Mouse (Mus musculus) lung, postnatal 0 days (tissue): ENCODE results near the gene Efcab11. TPM values are rescaled to one million over a fixed set of nuclear protein-coding genes. Genes with fewer than 3 reads are reported as not detected.

ENCODE experiments used
- ATAC-seq: fragments of 200-750 bp; cut with Nextera tagmentation; 2 replicates; pipeline ENCODE4 v1.8.0; 2017; ENCODE audit warnings: moderate library complexity
- DNase-seq: peaks from one replicate; pipeline ENCODE4 v3.0.0-alpha.2; 2016; ENCODE audit warnings: low spot score
- H3K27ac ChIP-seq: fragments of 300-500 bp; sonication (generic); 2 replicates; pipeline ENCODE4 v1.5.1; 2014; ENCODE audit warnings: antibody characterized with exemption, mild to moderate bottlenecking, low read length, mixed read lengths
- H3K27me3 ChIP-seq: fragments of 300-500 bp; sonication (generic); replicated peaks from 2 replicates; pipeline ENCODE4 v1.6.1; 2014; ENCODE audit warnings: low read length, mixed read lengths; ENCODE audit not compliant: insufficient read depth
- H3K36me3 ChIP-seq: fragments of 300-500 bp; sonication (generic); 2 replicates; pipeline ENCODE4 v1.6.1; 2014; ENCODE audit warnings: low read length, mixed read lengths; ENCODE audit not compliant: insufficient read depth
- H3K4me1 ChIP-seq: fragments of 300-500 bp; sonication (generic); 2 replicates; pipeline ENCODE4 v1.6.1; 2014; ENCODE audit warnings: antibody characterized with exemption, low read depth, low read length, mixed read lengths; ENCODE audit not compliant: insufficient read depth
- H3K4me2 ChIP-seq: fragments of 300-500 bp; sonication (generic); replicated peaks from 2 replicates; pipeline ENCODE4 v1.6.1; 2014; ENCODE audit warnings: low read depth, mild to moderate bottlenecking, low read length, moderate library complexity, mixed read lengths
- H3K4me3 ChIP-seq: fragments of 300-500 bp; sonication (generic); 2 replicates; pipeline ENCODE4 v1.5.1; 2014; ENCODE audit warnings: low read depth, low read length
- H3K9ac ChIP-seq: fragments of 300-500 bp; sonication (generic); replicated peaks from 2 replicates; pipeline ENCODE4 v1.6.1; 2014; ENCODE audit warnings: low read depth, mild to moderate bottlenecking
- H3K9me3 ChIP-seq: fragments of 300-500 bp; sonication (generic); 2 replicates; pipeline ENCODE4 v1.6.1; 2016; ENCODE audit warnings: low read length, mixed read lengths
- CTCF ChIP-seq: IDR thresholded peaks from 2 replicates; pipeline ENCODE4 v1.5.1; 2016; ENCODE audit warnings: antibody characterized with exemption, mild to moderate bottlenecking
- EP300 ChIP-seq: IDR thresholded peaks from 2 replicates; pipeline ENCODE4 v1.6.1; 2016; ENCODE audit warnings: antibody characterized with exemption, mild to moderate bottlenecking, control low read depth
- WGBS: fragments of 180-500 bp; shearing (Covaris S2); extraction: QIAGEN DNeasy Blood & Tissue Kit; methylation state at CpG from one replicate; pipeline ENCODE4 v1.1.7; 2014; 5-methylcytosine and 5-hydroxymethylcytosine counted together
- polyA plus RNA-seq: library from polyadenylated mRNA; unstranded; fragments of >200 nt; fragmentation: Nextera tagmentation; extraction: Ambion mirVana; gene quantifications from 2 replicates; pipeline ENCODE4 v1.2.1, GENCODE M21; 2015

Gene Efcab11
- polyA plus RNA-seq, 1 experiment from 2014 or later, result 2.2 TPM

- H3K4me1 ChIP-seq, result peaks cover 4% of the 10 kb centered on the region; the same call in 1 of the 2 replicates
- no peaks in the 10 kb centered on the region for H3K9me3 ChIP-seq
- TF ChIP-seq CTCF, result no peak
- no peak for TF ChIP-seq EP300
- H3K27ac ChIP-seq, result no peak overlapping the region
- 94% methylated on average over 9 of the region's 9 CpGs for WGBS
- DNase-seq (no peak), ATAC-seq (no peak)
- H3K9ac ChIP-seq, result no peak overlapping the region
- H3K36me3 ChIP-seq, result no peaks in the 10 kb centered on the region
- no peak overlapping the region for H3K4me3 ChIP-seq
- H3K27me3 ChIP-seq, result no peaks in the 10 kb centered on the region
- H3K4me2 ChIP-seq, result no peak overlapping the region
These were observed 128.0 kb downstream of the Efcab11 start for GRCm38 (mm10) chr12:99756213-99756612.

GRCm38 (mm10) chr12:99752986-99753385 is 131.3 kb downstream of the Efcab11 start:
- Histone ChIP-seq H3K4me3 (no peak overlapping the region), H3K9ac (no peak overlapping the region), H3K27ac (no peak overlapping the region), H3K36me3 (no peaks in the 10 kb centered on the region), H3K27me3 (no peaks in the 10 kb centered on the region), H3K4me2 (no peak overlapping the region), H3K9me3 (no peaks in the 10 kb centered on the region), H3K4me1 (peaks cover 4% of the 10 kb centered on the region; the same call in 1 of the 2 replicates)
- DNase-seq (no peak), ATAC-seq (no peak)
- TF ChIP-seq EP300, result no peak
- TF ChIP-seq CTCF, result no peak
- 59% methylated on average over 11 of the region's 11 CpGs for WGBS

DNA sequence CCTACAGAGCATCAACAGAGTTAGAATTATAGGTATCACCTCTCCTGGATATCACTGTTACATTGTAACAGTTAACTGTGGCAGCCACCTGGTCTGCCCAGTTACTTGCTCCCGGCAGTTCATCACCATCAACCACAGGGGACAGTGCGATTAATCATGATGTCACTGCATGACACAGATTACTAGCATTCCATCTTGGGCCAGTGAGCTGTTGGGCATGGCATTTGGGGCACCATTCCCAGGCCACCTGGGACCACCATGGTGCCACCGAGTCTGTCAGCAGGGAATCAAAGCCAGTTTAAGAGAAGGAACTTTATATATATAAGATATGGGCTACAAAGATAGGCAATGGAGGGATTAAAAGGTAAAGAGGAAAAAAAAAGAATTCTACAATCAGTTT is 134.8 kb downstream of the Efcab11 start:
- no peak for ATAC-seq
- no peaks in the 10 kb centered on the region for H3K9me3 ChIP-seq
- no peak overlapping the region for H3K4me3 ChIP-seq
- H3K27me3 ChIP-seq, result no peaks in the 10 kb centered on the region
- no peak overlapping the region for H3K4me2 ChIP-seq
- TF ChIP-seq EP300 (no peak), CTCF (no peak)
- no peak overlapping the region for H3K27ac ChIP-seq
- no peak overlapping the region for H3K9ac ChIP-seq
- 58% methylated on average over 3 of the region's 3 CpGs for WGBS
- H3K4me1 ChIP-seq, result no peaks in the 10 kb centered on the region
- no peaks in the 10 kb centered on the region for H3K36me3 ChIP-seq
- no peak for DNase-seq

DNA sequence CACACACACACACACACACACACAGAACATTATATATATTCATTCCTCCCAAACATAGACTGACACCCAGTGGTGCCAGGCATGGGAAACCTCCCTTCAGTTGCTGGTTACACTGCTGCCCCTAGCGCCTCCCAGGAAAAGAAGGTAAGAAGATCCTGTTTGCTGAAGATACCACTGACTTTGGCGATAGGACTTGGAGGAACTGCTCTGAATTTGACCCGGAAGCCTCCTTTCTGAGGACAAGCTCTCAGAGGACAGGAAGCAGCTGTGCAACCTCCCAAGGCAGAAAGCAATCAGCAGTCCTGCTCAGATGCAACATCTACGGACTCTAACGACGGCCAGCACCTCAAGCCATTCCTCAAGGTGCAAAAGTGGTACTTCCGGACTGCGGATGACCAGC is 142.6 kb downstream of the Efcab11 start:
- Histone ChIP-seq H3K36me3 (no peaks in the 10 kb centered on the region), H3K9me3 (no peaks in the 10 kb centered on the region), H3K4me1 (no peaks in the 10 kb centered on the region), H3K27me3 (no peaks in the 10 kb centered on the region), H3K4me3 (no peak overlapping the region), H3K9ac (no peak overlapping the region), H3K27ac (no peak overlapping the region), H3K4me2 (no peak overlapping the region)
- ATAC-seq (no peak), DNase-seq (peak; percentile 16)
- WGBS, result 55% methylated on average over 8 of the region's 8 CpGs
- TF ChIP-seq CTCF (peak; percentile 38), EP300 (no peak)

- Histone ChIP-seq H3K27ac (no peak overlapping the region), H3K36me3 (no peaks in the 10 kb centered on the region), H3K9ac (no peak overlapping the region), H3K4me3 (no peak overlapping the region), H3K27me3 (no peaks in the 10 kb centered on the region), H3K4me1 (no peaks in the 10 kb centered on the region), H3K4me2 (no peak overlapping the region), H3K9me3 (no peaks in the 10 kb centered on the region)
- no peak for DNase-seq
- WGBS, result 58% methylated on average over 5 of the region's 5 CpGs
- TF ChIP-seq CTCF (no peak), EP300 (no peak)
- ATAC-seq, result no peak
These were observed 145.0 kb downstream of the Efcab11 start for GRCm38 (mm10) chr12:99739211-99739610.

GRCm38 (mm10) chr12:99738256-99738655 is 146.0 kb downstream of the Efcab11 start:
- WGBS, result 68% methylated on average over 6 of the region's 6 CpGs
- TF ChIP-seq EP300 (no peak), CTCF (no peak)
- no peaks in the 10 kb centered on the region for H3K9me3 ChIP-seq
- no peaks in the 10 kb centered on the region for H3K27me3 ChIP-seq
- H3K4me1 ChIP-seq, result no peaks in the 10 kb centered on the region
- ATAC-seq (no peak), DNase-seq (no peak)
- no peak overlapping the region for H3K27ac ChIP-seq
- H3K4me3 ChIP-seq, result no peak overlapping the region
- no peak overlapping the region for H3K4me2 ChIP-seq
- no peaks in the 10 kb centered on the region for H3K36me3 ChIP-seq
- no peak overlapping the region for H3K9ac ChIP-seq

DNA sequence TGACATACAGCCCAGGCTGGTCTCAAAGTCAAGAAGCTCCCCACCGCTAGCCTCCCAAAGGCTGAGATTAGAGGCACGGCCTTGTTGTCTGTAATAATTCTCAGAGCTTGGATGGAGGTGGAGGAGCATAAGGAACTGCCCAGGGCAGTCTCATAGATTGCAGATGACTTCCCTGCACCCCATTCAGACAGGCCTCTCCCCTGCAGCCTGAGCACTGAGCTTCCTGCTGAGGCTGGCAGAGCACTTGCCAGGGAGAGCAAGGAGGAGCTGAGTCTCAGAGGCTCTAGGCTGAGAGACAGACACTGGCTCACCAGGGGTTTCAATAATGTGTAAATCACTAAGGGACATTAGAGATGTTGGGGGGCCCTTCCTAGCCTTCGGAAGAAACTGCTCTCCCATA is 147.3 kb downstream of the Efcab11 start:
- Histone ChIP-seq H3K27me3 (no peaks in the 10 kb centered on the region), H3K9me3 (no peaks in the 10 kb centered on the region), H3K4me2 (no peak overlapping the region), H3K4me3 (no peak overlapping the region), H3K27ac (no peak overlapping the region), H3K9ac (no peak overlapping the region), H3K36me3 (no peaks in the 10 kb centered on the region), H3K4me1 (no peaks in the 10 kb centered on the region)
- ATAC-seq, result no peak
- TF ChIP-seq CTCF, result no peak
- no peak for TF ChIP-seq EP300
- 60% methylated on average over 3 of the region's 3 CpGs for WGBS
- no peak for DNase-seq
